Mouse (Mus musculus) retina, postnatal 7 days (tissue): Measurements from ENCODE around the gene Pgls.

Experiments used
- DNase-seq: peaks from one replicate; pipeline ENCODE4 v3.0.0-alpha.2; 2012; ENCODE audit warnings: low read depth, low spot score

Gene Pgls

GRCm38 (mm10) chr8:71591471-71592373 is at the start of gene Pgls:
Gene Pgls, plus strand, starts transcription at chr8:71592176.
- DNase-seq = peak; percentile 91

GRCm38 (mm10) chr8:71542632-71543343 is 49.2 kb upstream of the Pgls start, which contains the start of gene Mvb12a:
Gene Mvb12a, plus strand, starts transcription at chr8:71542922.
- DNase-seq = peak; percentile 96

- no peak for DNase-seq
These were observed 48.2 kb upstream of the Pgls start for GRCm38 (mm10) chr8:71543755-71544154.

GRCm38 (mm10) chr8:71545053-71545452 is 46.9 kb upstream of the Pgls start:
- DNase-seq = no peak

- DNase-seq = no peak
These were observed 44.4 kb upstream of the Pgls start for GRCm38 (mm10) chr8:71547590-71547989.

GRCm38 (mm10) chr8:71550754-71551153 is 41.2 kb upstream of the Pgls start:
- no peak for DNase-seq

- DNase-seq = no peak
These were observed 39.2 kb upstream of the Pgls start for GRCm38 (mm10) chr8:71552770-71553169.

- DNase-seq = no peak
These were observed 38.0 kb upstream of the Pgls start for GRCm38 (mm10) chr8:71554001-71554400.

- no peak for DNase-seq
These were observed 37.3 kb upstream of the Pgls start for GRCm38 (mm10) chr8:71554644-71555043.

GRCm38 (mm10) chr8:71558071-71558957 is 33.7 kb upstream of the Pgls start, which contains the start of gene Tmem221:
Gene Tmem221, minus strand, starts transcription at chr8:71558871.
- no peak for DNase-seq

GRCm38 (mm10) chr8:71558958-71559690 is 32.9 kb upstream of the Pgls start:
- DNase-seq = no peak

- no peak for DNase-seq
These were observed 31.9 kb upstream of the Pgls start for GRCm38 (mm10) chr8:71560071-71560470.

GRCm38 (mm10) chr8:71560765-71561164 is 31.2 kb upstream of the Pgls start:
- DNase-seq = no peak

GRCm38 (mm10) chr8:71561401-71561800 is 30.6 kb upstream of the Pgls start:
- DNase-seq = peak; percentile 74

GRCm38 (mm10) chr8:71562751-71563150 is 29.2 kb upstream of the Pgls start:
- peak; percentile 62 for DNase-seq

- no peak for DNase-seq
These were observed 28.0 kb upstream of the Pgls start for GRCm38 (mm10) chr8:71563992-71564391.

- no peak for DNase-seq
These were observed 25.5 kb upstream of the Pgls start, which contains the start of gene Nxnl1 for GRCm38 (mm10) chr8:71566501-71566900. Gene Nxnl1, minus strand, starts transcription at chr8:71566601.

- no peak for DNase-seq
These were observed 24.4 kb upstream of the Pgls start for GRCm38 (mm10) chr8:71567587-71567986.

GRCm38 (mm10) chr8:71568387-71568937 is 23.5 kb upstream of the Pgls start, which contains the start of gene Slc27a1:
Gene Slc27a1, plus strand, starts transcription at chr8:71568882.
- DNase-seq = no peak

GRCm38 (mm10) chr8:71568941-71569340 is 23.0 kb upstream of the Pgls start:
- DNase-seq = no peak
